Mouse (Mus musculus) liver, embryonic 13.5 days (tissue): ENCODE measurements around the gene Srebf2. TPM values are rescaled to one million over a fixed set of nuclear protein-coding genes. Genes with fewer than 3 reads are reported as not detected.

ENCODE experiments used
- ATAC-seq: fragments of 200-750 bp; cut with Nextera tagmentation; 2 replicates; pipeline ENCODE4 v1.8.0; 2017; ENCODE audit warnings: low read depth, mild to moderate bottlenecking, moderate number of reproducible peaks, moderate library complexity
- DNase-seq: peaks from one replicate; pipeline ENCODE4 v3.0.0; 2022
- H3K27ac ChIP-seq: fragments of 300-500 bp; sonication (generic); 2 replicates; pipeline ENCODE4 v1.5.1; 2015; ENCODE audit warnings: moderate library complexity, mild to moderate bottlenecking, inconsistent platforms
- H3K27me3 ChIP-seq: fragments of 300-500 bp; sonication (generic); 2 replicates; pipeline ENCODE4 v1.6.1; 2015; ENCODE audit warnings: mild to moderate bottlenecking, inconsistent platforms
- H3K36me3 ChIP-seq: fragments of 300-500 bp; sonication (generic); 2 replicates; pipeline ENCODE4 v1.6.1; 2015; ENCODE audit warnings: mild to moderate bottlenecking, inconsistent platforms
- H3K4me1 ChIP-seq: fragments of 300-500 bp; sonication (generic); replicated peaks from 2 replicates; pipeline ENCODE4 v1.6.1; 2015; ENCODE audit warnings: inconsistent platforms
- H3K4me2 ChIP-seq: fragments of 300-500 bp; sonication (generic); 2 replicates; pipeline ENCODE4 v1.6.1; 2015; ENCODE audit warnings: inconsistent platforms, mild to moderate bottlenecking, moderate library complexity
- H3K4me3 ChIP-seq: fragments of 300-500 bp; sonication (generic); replicated peaks from 2 replicates; pipeline ENCODE4 v1.5.1; 2015; ENCODE audit warnings: mild to moderate bottlenecking, inconsistent platforms
- H3K9ac ChIP-seq: fragments of 300-500 bp; sonication (generic); 2 replicates; pipeline ENCODE4 v1.6.1; 2015; ENCODE audit warnings: mild to moderate bottlenecking, inconsistent platforms
- H3K9me3 ChIP-seq: fragments of 300-500 bp; sonication (generic); replicated peaks from 2 replicates; pipeline ENCODE4 v1.6.1; 2016; ENCODE audit warnings: inconsistent platforms
- WGBS: fragments of 180-500 bp; shearing (Covaris S2); methylation state at CpG from one replicate; pipeline ENCODE4 v1.1.7; 2015; ENCODE audit not compliant: insufficient replicate concordance; 5-methylcytosine and 5-hydroxymethylcytosine counted together
- polyA plus RNA-seq: library from polyadenylated mRNA; unstranded; fragments of >200 nt; fragmentation: Nextera tagmentation; extraction: Ambion mirVana; gene quantifications from 2 replicates; pipeline ENCODE4 v1.2.1, GENCODE M21; 2015

Gene Srebf2
- polyA plus RNA-seq, 1 experiment from 2014 or later, result 64.2 TPM

DNA sequence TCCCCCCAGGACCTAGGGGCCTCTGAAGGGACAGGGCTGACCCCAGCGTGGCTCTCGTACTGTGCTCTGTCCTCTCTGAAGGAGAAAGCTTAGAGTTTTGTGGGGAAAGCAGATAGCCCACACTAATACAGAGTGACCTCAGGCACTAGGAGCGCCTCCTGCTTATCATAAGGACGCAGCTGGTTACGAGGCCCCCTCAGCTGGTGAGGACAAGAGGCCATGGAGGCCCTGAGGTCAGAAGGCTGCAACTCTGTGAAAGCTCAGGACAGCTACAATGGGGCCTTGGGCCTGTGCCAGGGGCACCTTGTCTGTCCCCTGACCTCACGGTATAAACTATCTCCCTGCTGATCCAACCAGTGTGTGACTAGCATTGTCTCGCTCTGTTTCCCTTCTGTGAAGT is 37.2 kb downstream of the Srebf2 start:
- H3K4me1 ChIP-seq, result peaks cover 66% of the 10 kb centered on the region
- H3K4me2 ChIP-seq, result peak overlapping the region; percentile 70
- WGBS, result 12% methylated on average over 7 of the region's 7 CpGs
- peak; percentile 87 for DNase-seq
- no peaks in the 10 kb centered on the region for H3K27me3 ChIP-seq
- H3K4me3 ChIP-seq, result peak overlapping the region; percentile 43
- H3K9me3 ChIP-seq, result peaks cover 13% of the 10 kb centered on the region
- peak overlapping the region; percentile 98 for H3K27ac ChIP-seq
- peak overlapping the region; percentile 72 for H3K9ac ChIP-seq
- H3K36me3 ChIP-seq, result peaks cover 92% of the 10 kb centered on the region
- ATAC-seq, result peak; percentile 90

DNA sequence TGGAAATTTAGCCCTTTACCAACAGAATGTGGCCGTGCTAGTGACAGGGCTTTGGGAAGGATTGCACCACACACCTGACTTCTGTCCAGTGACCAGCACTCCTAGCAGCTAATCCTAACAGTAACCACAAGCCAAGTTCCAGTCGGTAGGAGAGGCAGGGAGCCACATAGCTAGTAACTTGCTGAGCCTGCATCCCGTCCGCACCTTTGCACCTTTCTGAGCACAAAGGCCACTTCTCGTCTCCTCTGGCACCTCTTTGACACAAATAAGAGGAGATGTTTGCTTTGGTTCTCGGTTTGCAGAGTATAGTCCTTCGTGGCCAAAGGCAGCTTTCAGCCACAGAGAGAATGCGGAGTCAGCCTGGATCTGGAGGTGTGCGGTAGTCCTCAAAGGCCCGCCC is 37.7 kb downstream of the Srebf2 start:
- DNase-seq, result no peak
- Histone ChIP-seq H3K4me1 (peaks cover 66% of the 10 kb centered on the region), H3K27ac (peak overlapping the region; percentile 98), H3K36me3 (peaks cover 92% of the 10 kb centered on the region), H3K4me3 (peak overlapping the region; percentile 43), H3K9me3 (peaks cover 13% of the 10 kb centered on the region), H3K9ac (peak overlapping the region; percentile 72), H3K4me2 (peak overlapping the region; percentile 70), H3K27me3 (no peaks in the 10 kb centered on the region)
- 65% methylated on average over 10 of the region's 10 CpGs for WGBS
- ATAC-seq, result no peak

DNA sequence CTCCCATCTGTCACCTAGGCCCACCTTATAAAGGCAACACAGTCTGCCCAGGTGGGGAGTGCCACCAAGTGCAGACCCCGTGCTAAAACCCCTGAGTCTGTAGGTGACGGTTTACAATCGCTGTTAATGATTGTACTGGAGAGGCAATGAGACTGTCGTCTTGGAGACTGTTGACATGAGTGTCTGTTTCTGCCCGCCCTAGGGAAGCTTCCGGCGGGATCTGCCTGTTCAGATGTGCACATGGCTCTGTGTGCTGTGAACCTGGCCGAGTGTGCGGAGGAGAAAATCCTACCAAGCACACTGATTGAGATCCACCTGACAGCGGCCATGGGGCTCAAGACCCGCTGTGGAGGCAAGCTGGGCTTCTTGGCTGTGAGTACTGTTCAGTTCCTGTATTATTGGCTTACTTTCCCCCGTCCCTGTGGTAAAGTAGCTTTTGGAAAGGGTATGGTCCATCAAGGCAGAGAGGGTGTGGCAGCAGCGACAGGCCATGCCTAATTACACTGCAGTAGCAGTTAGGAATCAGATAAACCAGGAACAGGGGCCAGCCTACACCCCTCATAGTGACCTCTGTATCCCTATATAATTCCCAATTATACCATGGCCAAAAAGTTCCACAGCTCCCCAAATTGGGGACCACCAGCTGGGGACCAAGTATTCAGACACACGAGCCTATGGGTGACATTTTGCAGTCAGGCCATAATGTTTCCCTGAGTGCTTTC is 38.2 kb downstream of the Srebf2 start:
- Histone ChIP-seq H3K4me3 (peak overlapping the region; percentile 1; the same call in 1 of the 2 replicates), H3K4me2 (peak overlapping the region; percentile 70), H3K4me1 (peaks cover 66% of the 10 kb centered on the region), H3K36me3 (peaks cover 92% of the 10 kb centered on the region), H3K27me3 (no peaks in the 10 kb centered on the region), H3K27ac (peak overlapping the region; percentile 98), H3K9me3 (peaks cover 13% of the 10 kb centered on the region), H3K9ac (peak overlapping the region; percentile 72)
- DNase-seq, result no peak
- WGBS, result 63% methylated on average over 14 of the region's 14 CpGs
- ATAC-seq, result peak; percentile 41

DNA sequence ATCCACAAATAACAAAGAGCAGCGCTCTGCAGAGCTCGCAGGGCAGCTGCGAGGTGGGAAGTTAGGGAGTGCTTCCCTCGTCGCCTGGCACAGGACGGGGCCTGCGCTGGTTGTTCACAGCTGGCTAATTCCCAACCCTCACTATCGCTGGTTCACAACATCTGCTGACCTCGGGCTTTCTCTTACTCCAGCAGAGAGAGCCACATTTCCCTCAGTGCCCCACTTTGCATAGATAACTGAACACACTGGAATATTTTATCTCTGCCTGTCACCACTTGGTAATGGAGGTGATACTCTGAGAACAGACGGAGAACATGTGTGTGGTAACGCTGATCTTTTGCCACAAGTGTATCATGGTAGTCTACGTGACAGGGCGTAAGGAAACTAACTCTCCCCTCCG is 39.1 kb downstream of the Srebf2 start:
- DNase-seq, result peak; percentile 75
- no peaks in the 10 kb centered on the region for H3K27me3 ChIP-seq
- peak overlapping the region; percentile 72 for H3K9ac ChIP-seq
- 19% methylated on average over 14 of the region's 14 CpGs for whole genome bisulfite sequencing
- H3K4me1 ChIP-seq, result peaks cover 62% of the 10 kb centered on the region
- H3K4me3 ChIP-seq, result no peak overlapping the region
- ATAC-seq, result peak; percentile 74
- peaks cover 13% of the 10 kb centered on the region for H3K9me3 ChIP-seq
- peaks cover 90% of the 10 kb centered on the region for H3K36me3 ChIP-seq
- peak overlapping the region; percentile 70 for H3K4me2 ChIP-seq
- H3K27ac ChIP-seq, result peak overlapping the region; percentile 98

DNA sequence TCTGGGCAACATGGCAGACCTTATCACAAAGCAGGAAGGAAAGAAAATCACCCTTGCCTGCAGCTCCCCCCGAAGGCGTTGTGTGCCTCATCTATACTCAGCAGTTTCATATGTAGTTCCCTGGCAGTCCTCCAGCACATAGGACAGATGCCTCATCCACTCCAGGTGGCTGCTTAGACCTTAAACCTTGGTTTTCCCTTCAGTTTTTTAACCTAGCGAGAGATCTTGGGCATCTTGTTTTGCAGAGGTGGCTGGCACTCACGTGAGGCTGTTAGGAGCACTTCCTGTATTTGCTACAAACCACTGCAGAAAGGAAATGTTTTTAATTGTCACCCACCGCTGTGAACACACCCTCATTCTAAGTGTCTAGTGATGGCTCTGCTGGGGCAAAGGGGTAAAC is 40.0 kb downstream of the Srebf2 start:
- Histone ChIP-seq H3K4me1 (peaks cover 59% of the 10 kb centered on the region), H3K27ac (peak overlapping the region; percentile 98), H3K4me2 (peak overlapping the region; percentile 70), H3K9ac (peak overlapping the region; percentile 72; the same call in 1 of the 2 replicates), H3K9me3 (peaks cover 11% of the 10 kb centered on the region), H3K27me3 (no peaks in the 10 kb centered on the region), H3K36me3 (peaks cover 90% of the 10 kb centered on the region), H3K4me3 (no peak overlapping the region)
- no peak for DNase-seq
- WGBS, result 52% methylated on average over 5 of the region's 5 CpGs
- no peak for ATAC-seq

DNA sequence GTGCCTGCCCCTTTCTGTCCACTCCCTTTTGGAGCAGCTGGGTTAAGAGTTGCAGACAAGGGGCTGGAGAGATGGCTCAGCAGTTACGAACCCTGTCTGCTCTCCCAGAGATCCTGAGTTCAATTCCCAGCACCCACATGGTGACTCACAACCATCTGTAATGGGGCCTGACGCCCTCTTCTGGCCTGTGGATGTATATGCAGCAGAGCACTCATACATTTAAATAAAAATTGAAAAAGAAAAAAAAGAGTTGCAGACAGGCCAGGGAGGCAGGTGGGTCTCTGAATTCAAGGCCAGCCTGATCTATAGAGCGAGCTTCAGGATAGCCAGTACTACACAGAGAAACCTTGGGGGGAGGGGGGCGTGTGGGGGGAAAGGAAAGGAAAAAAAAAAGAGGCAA is 40.4 kb downstream of the Srebf2 start:
- DNase-seq (no peak), ATAC-seq (no peak)
- peak overlapping the region; percentile 98 for H3K27ac ChIP-seq
- H3K4me3 ChIP-seq, result no peak overlapping the region
- H3K4me1 ChIP-seq, result peaks cover 59% of the 10 kb centered on the region
- peak overlapping the region; percentile 72; the same call in 1 of the 2 replicates for H3K9ac ChIP-seq
- H3K4me2 ChIP-seq, result peak overlapping the region; percentile 70; the same call in 1 of the 2 replicates
- WGBS, result 81% methylated on average over 4 of the region's 4 CpGs
- H3K27me3 ChIP-seq, result no peaks in the 10 kb centered on the region
- peaks cover 90% of the 10 kb centered on the region for H3K36me3 ChIP-seq
- peaks cover 6% of the 10 kb centered on the region for H3K9me3 ChIP-seq

DNA sequence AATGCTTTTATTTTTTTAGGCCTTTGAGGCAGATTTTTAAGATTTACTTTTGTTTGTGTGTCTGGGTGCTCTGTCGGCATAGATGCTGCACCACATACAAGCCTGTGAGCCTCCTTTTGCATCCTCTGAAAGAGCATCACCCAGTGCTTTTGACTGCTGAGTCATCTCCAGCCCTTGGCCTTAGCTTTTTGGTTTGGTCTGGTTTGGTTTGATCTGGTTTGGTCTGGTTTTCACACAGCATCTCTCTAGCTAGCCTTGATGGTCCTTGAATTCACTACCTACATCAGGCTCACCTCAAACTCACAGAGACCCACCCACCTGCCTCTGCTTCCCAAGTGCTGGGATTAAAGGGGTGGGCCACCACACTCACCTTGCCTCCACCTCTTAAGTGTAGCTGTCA is 40.9 kb downstream of the Srebf2 start:
- DNase-seq, result no peak
- peaks cover 90% of the 10 kb centered on the region for H3K36me3 ChIP-seq
- 80% methylated on average over 1 of the region's 1 CpGs for WGBS
- H3K4me2 ChIP-seq, result no peak overlapping the region
- H3K9ac ChIP-seq, result no peak overlapping the region
- H3K4me1 ChIP-seq, result peaks cover 57% of the 10 kb centered on the region
- no peaks in the 10 kb centered on the region for H3K27me3 ChIP-seq
- H3K4me3 ChIP-seq, result no peak overlapping the region
- H3K9me3 ChIP-seq, result 0 out of 2 replicates have a peak, but pooled peaks cover 4% of the 10 kb centered on the region
- peak overlapping the region; percentile 98 for H3K27ac ChIP-seq
- ATAC-seq, result no peak

DNA sequence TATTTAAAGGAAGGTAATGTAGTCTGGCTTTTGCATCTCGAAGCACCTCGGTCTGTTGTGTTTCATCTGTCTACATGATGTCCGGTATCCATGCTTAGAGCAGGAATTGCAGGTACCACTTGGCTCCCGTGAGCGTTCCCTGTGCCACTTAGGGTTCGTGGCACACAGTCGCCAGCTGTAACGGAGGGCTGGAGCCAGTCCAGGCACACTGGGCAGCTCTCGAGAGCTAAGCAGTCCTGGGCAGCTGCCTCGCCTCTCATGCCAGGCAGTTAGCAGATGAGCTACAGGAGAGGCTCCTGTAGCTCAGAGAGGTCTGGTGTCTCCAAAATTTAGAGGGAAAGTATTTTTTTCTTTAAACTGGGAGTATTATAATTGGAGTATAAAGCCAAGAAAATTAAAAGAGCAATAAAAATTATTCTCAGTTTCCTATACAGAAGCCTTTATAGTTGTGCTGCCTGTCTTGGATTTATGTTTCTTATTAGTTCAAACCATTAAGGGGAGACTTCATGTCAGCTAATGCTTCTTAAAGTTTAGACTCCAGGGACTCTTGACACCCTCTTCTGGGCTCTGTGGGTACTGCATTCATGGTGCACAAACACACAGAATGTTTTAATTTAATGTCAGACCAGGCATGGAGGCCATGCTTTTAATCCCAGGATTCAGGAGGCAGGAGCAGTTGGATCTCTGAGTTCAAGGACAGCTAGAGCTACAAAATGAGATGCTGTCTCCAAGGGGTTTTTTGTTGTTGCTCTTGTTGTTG is 41.7 kb downstream of the Srebf2 start:
- Histone ChIP-seq H3K9me3 (0 out of 2 replicates have a peak, but pooled peaks cover 4% of the 10 kb centered on the region), H3K27me3 (no peaks in the 10 kb centered on the region), H3K36me3 (peaks cover 90% of the 10 kb centered on the region), H3K27ac (peak overlapping the region; percentile 98), H3K4me2 (no peak overlapping the region), H3K4me3 (no peak overlapping the region), H3K9ac (no peak overlapping the region), H3K4me1 (peaks cover 50% of the 10 kb centered on the region)
- ATAC-seq (no peak), DNase-seq (peak; percentile 35)
- WGBS, result 96% methylated on average over 10 of the region's 10 CpGs

DNA sequence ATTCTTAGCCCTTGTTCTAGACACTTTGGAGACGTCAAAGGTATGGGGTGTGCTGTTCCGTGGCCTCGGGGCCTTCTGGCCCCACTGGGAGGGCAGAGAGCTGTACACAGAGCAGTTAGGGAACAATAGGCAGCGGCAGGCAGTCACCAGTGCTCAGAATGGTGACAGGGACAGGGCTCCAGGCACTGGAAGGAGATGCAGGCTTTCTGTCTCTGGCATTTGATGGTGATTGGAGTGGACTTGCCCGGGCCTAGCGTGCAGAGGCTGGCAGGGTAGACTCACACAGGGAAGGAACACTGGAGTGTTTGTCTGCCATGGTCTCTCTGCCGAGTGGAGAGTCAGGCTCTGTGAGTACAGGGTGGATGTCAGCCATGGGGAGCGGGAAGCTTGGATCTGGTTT is 45.6 kb downstream of the Srebf2 start:
- H3K27ac ChIP-seq, result no peak overlapping the region; the same call in 1 of the 2 replicates
- H3K4me1 ChIP-seq, result peaks cover 10% of the 10 kb centered on the region
- peaks cover 96% of the 10 kb centered on the region for H3K36me3 ChIP-seq
- ATAC-seq (no peak), DNase-seq (no peak)
- no peaks in the 10 kb centered on the region for H3K9me3 ChIP-seq
- no peak overlapping the region for H3K4me2 ChIP-seq
- H3K4me3 ChIP-seq, result no peak overlapping the region
- no peaks in the 10 kb centered on the region for H3K27me3 ChIP-seq
- no peak overlapping the region for H3K9ac ChIP-seq
- WGBS, result 77% methylated on average over 8 of the region's 8 CpGs

DNA sequence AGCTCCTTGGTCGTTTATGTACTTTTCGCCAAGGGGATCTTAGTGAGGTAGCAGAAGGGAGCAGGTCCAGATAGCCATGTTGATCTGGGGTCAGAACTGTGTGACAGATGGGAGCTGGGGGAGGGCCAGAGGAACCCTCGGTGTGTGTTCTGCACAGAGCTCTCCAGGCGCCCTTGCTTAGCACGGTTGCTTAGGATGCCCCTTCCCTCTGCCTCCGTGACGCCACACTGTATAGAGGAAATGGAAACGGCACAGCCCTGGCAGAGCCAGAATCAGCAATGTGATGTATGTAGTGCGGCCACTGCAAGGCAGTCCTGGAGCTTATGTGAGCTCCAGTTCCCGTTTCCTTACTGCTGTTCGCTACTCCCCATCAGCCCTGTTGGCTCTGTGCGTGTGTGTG is 49.3 kb downstream of the Srebf2 start:
- no peaks in the 10 kb centered on the region for H3K9me3 ChIP-seq
- ATAC-seq, result no peak
- H3K27me3 ChIP-seq, result no peaks in the 10 kb centered on the region
- 77% methylated on average over 12 of the region's 12 CpGs for WGBS
- no peak for DNase-seq
- H3K9ac ChIP-seq, result no peak overlapping the region
- H3K4me2 ChIP-seq, result no peak overlapping the region
- peaks cover 99% of the 10 kb centered on the region for H3K36me3 ChIP-seq
- 0 out of 2 replicates have a peak, but pooled peaks cover 5% of the 10 kb centered on the region for H3K4me1 ChIP-seq
- H3K27ac ChIP-seq, result no peak overlapping the region
- no peak overlapping the region for H3K4me3 ChIP-seq

DNA sequence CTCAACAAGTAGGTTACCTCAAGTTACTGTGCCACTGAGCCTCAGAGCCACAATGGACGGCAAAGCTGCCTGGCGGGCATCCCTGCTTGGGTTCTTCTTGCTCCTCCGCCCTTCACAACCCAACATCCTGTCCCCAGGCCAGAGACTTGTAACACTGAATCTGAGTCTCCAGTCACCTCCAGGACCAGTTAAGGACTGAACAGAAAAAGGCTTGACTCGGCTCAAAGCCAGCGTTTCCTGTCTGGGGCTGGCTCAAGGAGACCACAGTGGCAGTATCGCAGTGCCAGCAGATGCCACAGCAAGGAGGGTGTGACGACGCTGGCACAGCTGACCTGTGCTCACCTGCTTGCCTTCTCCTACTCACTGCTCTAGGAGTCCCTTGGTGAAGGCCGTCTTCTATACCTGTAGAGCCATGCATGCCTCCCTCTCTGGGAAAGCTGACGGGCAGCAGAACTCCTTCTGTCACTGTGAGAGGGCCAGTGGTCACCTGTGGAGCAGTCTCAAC is 50.3 kb downstream of the Srebf2 start:
- H3K36me3 ChIP-seq, result peaks cover 99% of the 10 kb centered on the region
- 81% methylated on average over 10 of the region's 10 CpGs for WGBS

More for the DNA sequence above, 50.3 kb downstream of the Srebf2 start:
- no peak overlapping the region for H3K9ac ChIP-seq
- H3K27ac ChIP-seq, result peak overlapping the region; percentile 47; the same call in 1 of the 2 replicates
- no peaks in the 10 kb centered on the region for H3K9me3 ChIP-seq
- 0 out of 2 replicates have a peak, but pooled peaks cover 5% of the 10 kb centered on the region for H3K4me1 ChIP-seq
- DNase-seq (no peak), ATAC-seq (no peak)
- H3K4me2 ChIP-seq, result no peak overlapping the region
- H3K4me3 ChIP-seq, result no peak overlapping the region
- no peaks in the 10 kb centered on the region for H3K27me3 ChIP-seq
